Mouse (Mus musculus): Measurements from ENCODE around the gene Atf7.

GRCm38 (mm10) chr15:102510110-102510509 lies 115.2 kb downstream of the Atf7 start:
- no peak for TF ChIP-seq POLR2A (IDR thresholded peaks at IDR 0.05; ENCODE audit: extremely low read depth, insufficient read depth, low read length)
- no peak for TF ChIP-seq CTCF (IDR thresholded peaks at IDR 0.05; ENCODE audit: extremely low read depth, insufficient read depth, low read length)

Measured in cortical plate, adult 2 months (tissue).